Mouse (Mus musculus) ES-E14 (cell line): Measurements from ENCODE around the gene Acly.

Experiments used
- CHD2 ChIP-seq: IDR thresholded peaks from 2 replicates; pipeline ENCODE4 v1.6.1; 2014; ENCODE audit warnings: mild to moderate bottlenecking, low read depth, low read length, inconsistent platforms
- HCFC1 ChIP-seq: IDR thresholded peaks from 2 replicates; pipeline ENCODE4 v1.6.1; 2012; ENCODE audit warnings: low read length, inconsistent platforms, borderline replicate concordance; ENCODE audit not compliant: insufficient read depth
- MAFK ChIP-seq: IDR thresholded peaks from 2 replicates; pipeline ENCODE4 v1.6.1; 2014; ENCODE audit warnings: mild to moderate bottlenecking, low read depth, low read length, inconsistent platforms; ENCODE audit not compliant: insufficient read depth
- ZC3H11A ChIP-seq: IDR thresholded peaks from 2 replicates; pipeline ENCODE4 v1.6.1; 2012; ENCODE audit warnings: low read depth, mild to moderate bottlenecking, inconsistent platforms, low read length, borderline replicate concordance

GRCm38 (mm10) chr11:100533871-100534270 lies 6.1 kb upstream of the Acly start:
- TF ChIP-seq HCFC1 (no peak), ZC3H11A (no peak), CHD2 (no peak), MAFK (no peak)
